Mouse (Mus musculus): ENCODE results near the gene Dap. TPM values are rescaled to one million over a fixed set of nuclear protein-coding genes. Genes with fewer than 3 reads are reported as not detected.

Gene Dap
- polyA plus RNA-seq, 1 experiment from 2014 or later: 124 TPM

DNA sequence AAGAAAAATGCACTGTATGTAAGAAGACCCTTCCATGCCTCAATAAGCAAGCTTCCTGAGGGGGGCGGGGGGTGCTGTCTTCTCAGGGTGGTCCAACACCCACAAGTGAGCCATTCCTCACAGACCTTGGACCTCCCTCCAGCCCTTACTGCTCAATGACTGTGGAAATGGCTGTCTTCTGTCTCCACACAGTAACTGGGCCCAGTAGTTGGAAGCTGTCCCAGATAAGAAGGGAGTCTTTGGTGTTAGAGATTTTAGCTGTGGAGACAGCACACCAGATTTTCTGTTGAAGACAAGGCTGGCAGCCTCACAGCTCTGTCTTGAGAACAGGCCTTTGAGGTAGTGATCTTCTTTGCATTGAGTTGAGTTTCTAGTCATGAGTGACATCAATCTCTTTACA is 33.2 kb downstream of the Dap start:
- Histone ChIP-seq H3K27ac (ENCODE audit: low read depth, low read length) (no peak overlapping the region), H3K4me3 (ENCODE audit: low read depth, low read length) (no peak overlapping the region), H3K4me2 (replicated peaks; ENCODE audit: low read depth) (no peak overlapping the region), H3K36me3 (ENCODE audit: control insufficient read depth, insufficient read depth) (no peaks in the 10 kb centered on the region), H3K9me3 (ENCODE audit: control insufficient read depth) (no peaks in the 10 kb centered on the region), H3K9ac (ENCODE audit: low read depth, low read length) (no peak overlapping the region), H3K4me1 (replicated peaks; ENCODE audit: control insufficient read depth, insufficient read depth, low read length) (no peaks in the 10 kb centered on the region), H3K27me3 (replicated peaks; ENCODE audit: control insufficient read depth, insufficient read depth, low read length) (no peaks in the 10 kb centered on the region)
- TF ChIP-seq CTCF (IDR thresholded peaks at IDR 0.05; ENCODE audit: low read depth): no peak
- no peak for ATAC-seq
- WGBS: 83% methylated on average over 1 of the region's 1 CpGs

DNA sequence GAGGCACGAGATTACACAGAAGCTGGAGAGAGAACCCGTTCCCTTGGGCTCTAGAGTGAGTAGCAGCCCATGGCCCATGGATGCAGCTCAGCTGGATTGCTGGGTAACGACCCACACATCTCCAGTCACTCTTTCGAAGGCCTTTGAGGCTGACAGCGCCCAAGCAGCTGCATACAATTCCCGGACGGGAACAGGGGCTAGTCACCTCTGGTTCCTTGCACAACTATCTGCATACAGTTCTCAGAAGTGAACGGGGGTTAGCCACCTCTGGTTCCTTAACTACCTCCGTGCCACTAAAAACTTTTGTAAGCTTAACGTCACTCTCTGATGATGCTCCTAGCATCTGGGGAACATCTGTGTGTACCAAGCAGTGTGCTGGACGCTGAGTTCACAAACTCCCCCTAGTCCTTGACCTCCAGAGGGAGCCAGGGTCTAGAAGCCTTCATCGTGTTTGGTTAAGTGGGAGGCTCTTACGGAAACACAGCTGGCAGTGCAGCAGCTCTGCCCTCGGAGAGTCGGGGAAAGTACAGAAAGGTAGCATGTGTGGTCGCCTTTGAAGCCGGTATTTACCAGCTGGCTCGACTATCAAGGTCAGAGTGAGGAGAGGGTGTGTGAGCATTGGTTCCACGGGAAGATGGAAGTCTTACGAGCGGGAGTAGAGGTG is 34.0 kb downstream of the Dap start:
- no peaks in the 10 kb centered on the region for H3K36me3 ChIP-seq (ENCODE audit: control insufficient read depth, insufficient read depth)
- 64% methylated on average over 21 of the region's 21 CpGs for WGBS
- no peaks in the 10 kb centered on the region for H3K4me1 ChIP-seq (replicated peaks; ENCODE audit: control insufficient read depth, insufficient read depth, low read length)
- no peak overlapping the region for H3K27ac ChIP-seq (ENCODE audit: low read depth, low read length)
- no peak for TF ChIP-seq CTCF (IDR thresholded peaks at IDR 0.05; ENCODE audit: low read depth)
- H3K9me3 ChIP-seq (ENCODE audit: control insufficient read depth): no peaks in the 10 kb centered on the region
- H3K27me3 ChIP-seq (replicated peaks; ENCODE audit: control insufficient read depth, insufficient read depth, low read length): no peaks in the 10 kb centered on the region
- no peak overlapping the region for H3K4me3 ChIP-seq (ENCODE audit: low read depth, low read length)
- no peak overlapping the region for H3K9ac ChIP-seq (ENCODE audit: low read depth, low read length)
- no peak overlapping the region for H3K4me2 ChIP-seq (replicated peaks; ENCODE audit: low read depth)
- ATAC-seq: no peak

DNA sequence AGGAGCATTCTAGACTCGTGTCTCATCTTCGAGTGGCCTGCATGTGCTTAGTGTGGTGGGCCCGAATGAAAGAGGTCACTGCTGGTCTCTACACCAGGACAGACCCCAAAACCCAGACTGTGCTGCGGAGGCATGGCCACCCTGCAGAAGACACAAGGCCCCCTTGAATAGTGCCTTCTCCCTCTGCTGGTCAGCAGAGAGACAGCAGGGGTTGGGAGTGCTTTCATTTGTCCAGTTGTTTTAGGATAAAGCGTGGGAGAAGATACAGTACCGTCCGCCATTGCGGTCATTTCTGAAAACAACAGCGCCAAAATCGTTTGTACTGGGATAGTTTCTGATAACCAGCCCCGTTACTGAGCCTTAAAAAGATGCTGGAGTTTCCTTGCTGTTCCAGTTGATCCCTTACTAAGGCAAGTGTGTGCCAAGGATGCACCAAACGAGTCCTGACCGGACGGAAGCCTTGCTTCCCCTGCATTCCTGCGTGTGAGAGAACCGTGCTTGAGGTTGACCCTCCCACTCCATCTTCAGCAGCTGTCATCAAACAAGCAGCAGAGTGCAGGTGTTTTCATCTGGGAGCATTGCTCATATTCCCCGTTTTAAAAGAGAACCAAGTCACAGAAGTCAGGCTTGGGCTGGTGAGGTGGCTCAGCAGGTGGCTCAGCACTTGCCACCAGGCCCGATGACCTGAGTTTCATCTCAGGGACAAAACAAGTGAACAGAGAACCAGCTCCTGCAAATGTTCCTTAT is 34.8 kb downstream of the Dap start:
- Histone ChIP-seq H3K9me3 (ENCODE audit: control insufficient read depth) (no peaks in the 10 kb centered on the region), H3K4me1 (replicated peaks; ENCODE audit: control insufficient read depth, insufficient read depth, low read length) (no peaks in the 10 kb centered on the region), H3K27ac (ENCODE audit: low read depth, low read length) (no peak overlapping the region), H3K4me2 (replicated peaks; ENCODE audit: low read depth) (no peak overlapping the region), H3K4me3 (ENCODE audit: low read depth, low read length) (no peak overlapping the region), H3K9ac (ENCODE audit: low read depth, low read length) (no peak overlapping the region), H3K27me3 (replicated peaks; ENCODE audit: control insufficient read depth, insufficient read depth, low read length) (no peaks in the 10 kb centered on the region), H3K36me3 (ENCODE audit: control insufficient read depth, insufficient read depth) (no peaks in the 10 kb centered on the region)
- peak; percentile 68 for TF ChIP-seq CTCF (IDR thresholded peaks at IDR 0.05; ENCODE audit: low read depth)
- 87% methylated on average over 18 of the region's 18 CpGs for WGBS
- no peak for ATAC-seq

DNA sequence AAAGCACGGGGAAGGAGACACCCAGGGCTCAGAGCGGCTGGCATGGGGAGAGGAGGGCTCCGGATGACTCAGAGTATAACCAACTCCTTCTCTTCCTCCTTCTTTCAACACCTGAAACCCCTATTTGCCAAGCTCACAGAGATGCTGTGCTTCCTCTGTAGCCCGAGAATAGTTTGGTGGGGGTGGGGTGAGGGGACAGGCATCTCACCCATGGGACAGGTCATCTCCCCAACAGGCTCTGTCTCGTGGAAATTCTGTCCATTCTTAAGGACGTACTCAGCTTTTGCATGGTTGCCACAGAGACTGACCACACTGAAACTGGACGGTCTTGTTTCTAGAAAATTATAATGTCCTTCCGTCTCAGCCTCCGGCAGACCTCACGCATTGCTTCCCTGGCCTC is 37.0 kb downstream of the Dap start:
- WGBS: 75% methylated on average over 10 of the region's 10 CpGs
- H3K9me3 ChIP-seq (ENCODE audit: control insufficient read depth): no peaks in the 10 kb centered on the region

DNA sequence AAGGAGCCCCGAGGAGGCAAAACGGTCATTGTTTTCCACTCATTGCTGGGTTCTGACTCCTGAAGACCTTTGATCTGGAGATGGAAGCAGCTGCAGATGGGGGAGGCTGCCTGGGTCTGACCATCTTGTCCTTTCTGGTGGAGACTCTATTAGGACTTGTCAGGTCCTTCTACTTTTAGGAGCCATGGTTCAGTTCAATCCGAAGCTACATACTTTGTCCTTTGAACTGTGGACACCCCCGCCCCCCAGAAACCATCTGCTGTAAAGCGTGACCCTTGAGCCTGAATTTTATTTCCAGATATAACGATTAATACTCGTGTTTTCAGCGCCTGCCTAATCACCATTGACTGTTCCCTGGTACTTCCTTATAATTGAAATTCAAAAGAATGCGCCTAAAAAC is 38.2 kb downstream of the Dap start:
- H3K4me2 ChIP-seq (replicated peaks; ENCODE audit: low read depth): no peak overlapping the region
- WGBS: 57% methylated on average over 9 of the region's 9 CpGs

More for the DNA sequence above, 37.0 kb downstream of the Dap start:
- no peak overlapping the region for H3K4me3 ChIP-seq (ENCODE audit: low read depth, low read length)
- H3K27me3 ChIP-seq (replicated peaks; ENCODE audit: control insufficient read depth, insufficient read depth, low read length): no peaks in the 10 kb centered on the region
- no peaks in the 10 kb centered on the region for H3K36me3 ChIP-seq (ENCODE audit: control insufficient read depth, insufficient read depth)
- TF ChIP-seq CTCF (IDR thresholded peaks at IDR 0.05; ENCODE audit: low read depth): no peak
- no peak overlapping the region for H3K9ac ChIP-seq (ENCODE audit: low read depth, low read length)
- H3K4me2 ChIP-seq (replicated peaks; ENCODE audit: low read depth): no peak overlapping the region
- no peaks in the 10 kb centered on the region for H3K4me1 ChIP-seq (replicated peaks; ENCODE audit: control insufficient read depth, insufficient read depth, low read length)
- no peak overlapping the region for H3K27ac ChIP-seq (ENCODE audit: low read depth, low read length)
- no peak for ATAC-seq

DNA sequence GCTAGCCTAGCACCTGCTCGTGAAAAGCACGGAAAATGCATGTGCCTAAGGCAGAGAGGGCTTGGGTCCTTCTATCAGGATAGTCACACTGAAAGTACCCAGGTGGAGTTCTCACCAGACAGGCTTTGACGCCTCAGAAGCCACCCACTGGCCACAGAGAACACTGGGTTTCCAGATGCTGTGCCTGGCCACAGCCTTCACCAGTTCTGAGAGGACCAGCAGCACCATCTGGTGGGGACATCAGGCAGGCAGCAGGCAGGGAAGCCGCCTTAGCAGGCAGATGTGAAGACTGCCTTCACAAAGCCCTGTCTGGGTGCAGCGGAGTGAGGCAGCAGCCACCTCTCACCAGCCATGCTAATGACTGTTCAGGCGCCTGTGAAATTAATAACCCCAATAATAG is 40.7 kb downstream of the Dap start:
- H3K36me3 ChIP-seq (ENCODE audit: control insufficient read depth, insufficient read depth): no peaks in the 10 kb centered on the region
- H3K9ac ChIP-seq (ENCODE audit: low read depth, low read length): no peak overlapping the region
- ATAC-seq: peak; percentile 61; the same call in 1 of the 2 replicates
- TF ChIP-seq CTCF (IDR thresholded peaks at IDR 0.05; ENCODE audit: low read depth): peak; percentile 96
- H3K27me3 ChIP-seq (replicated peaks; ENCODE audit: control insufficient read depth, insufficient read depth, low read length): no peaks in the 10 kb centered on the region
- H3K27ac ChIP-seq (ENCODE audit: low read depth, low read length): no peak overlapping the region
- no peaks in the 10 kb centered on the region for H3K4me1 ChIP-seq (replicated peaks; ENCODE audit: control insufficient read depth, insufficient read depth, low read length)
- 47% methylated on average over 6 of the region's 6 CpGs for WGBS
- no peaks in the 10 kb centered on the region for H3K9me3 ChIP-seq (ENCODE audit: control insufficient read depth)
- H3K4me2 ChIP-seq (replicated peaks; ENCODE audit: low read depth): no peak overlapping the region
- no peak overlapping the region for H3K4me3 ChIP-seq (ENCODE audit: low read depth, low read length)

More for the DNA sequence above, 38.2 kb downstream of the Dap start:
- H3K9me3 ChIP-seq (ENCODE audit: control insufficient read depth): no peaks in the 10 kb centered on the region
- no peak overlapping the region for H3K27ac ChIP-seq (ENCODE audit: low read depth, low read length)
- H3K36me3 ChIP-seq (ENCODE audit: control insufficient read depth, insufficient read depth): no peaks in the 10 kb centered on the region
- no peak for ATAC-seq
- H3K4me3 ChIP-seq (ENCODE audit: low read depth, low read length): no peak overlapping the region
- no peak for TF ChIP-seq CTCF (IDR thresholded peaks at IDR 0.05; ENCODE audit: low read depth)
- no peak overlapping the region for H3K9ac ChIP-seq (ENCODE audit: low read depth, low read length)
- no peaks in the 10 kb centered on the region for H3K27me3 ChIP-seq (replicated peaks; ENCODE audit: control insufficient read depth, insufficient read depth, low read length)
- no peaks in the 10 kb centered on the region for H3K4me1 ChIP-seq (replicated peaks; ENCODE audit: control insufficient read depth, insufficient read depth, low read length)
